Mouse (Mus musculus) left cerebral cortex, postnatal 25 days (tissue): ENCODE measurements around the gene Psmd2. TPM values are rescaled to one million over a fixed set of nuclear protein-coding genes. Genes with fewer than 3 reads are reported as not detected.

Experiments used
- DNase-seq, 2 experiments: peaks; one replicate each; pipeline ENCODE4 v3.0.0; 2022; ENCODE audit warnings: low spot score in 2 of 2, mixed read lengths in 1 of 2
- intact Hi-C: fragments of 180-260 bp; cut with DNase I; formaldehyde crosslinking; loops from one replicate; pipeline ENCODE4 v1.15.1; 2025
- total RNA-seq, 2 experiments: library from RNA; stranded (reverse); gene quantifications; 2 replicates each; pipeline ENCODE4 v1.2.3; 2021

Psmd2 gene
- total RNA-seq, result 100 to 1,000 TPM; 230 to 231 TPM

- DNase-seq, result peak; percentile 96 to 97
- intact Hi-C loops, result loop anchor here (1.0 to 5.0 kb wide), 3 partner anchors 41 to 153 kb away; partner anchors contain the start of genes Alg3, Ap2m1, Eef1akmt4 and Eif2b5
Measured at GRCm38 (mm10) chr16:20651076-20651946, at the start of gene Psmd2. TSS of gene Psmd2 (plus strand) at chr16:20651652.

- intact Hi-C loops, result no loop called here
- no peak for DNase-seq
Measured at GRCm38 (mm10) chr16:20604705-20605104, 46.7 kb upstream of the Psmd2 start.

DNA sequence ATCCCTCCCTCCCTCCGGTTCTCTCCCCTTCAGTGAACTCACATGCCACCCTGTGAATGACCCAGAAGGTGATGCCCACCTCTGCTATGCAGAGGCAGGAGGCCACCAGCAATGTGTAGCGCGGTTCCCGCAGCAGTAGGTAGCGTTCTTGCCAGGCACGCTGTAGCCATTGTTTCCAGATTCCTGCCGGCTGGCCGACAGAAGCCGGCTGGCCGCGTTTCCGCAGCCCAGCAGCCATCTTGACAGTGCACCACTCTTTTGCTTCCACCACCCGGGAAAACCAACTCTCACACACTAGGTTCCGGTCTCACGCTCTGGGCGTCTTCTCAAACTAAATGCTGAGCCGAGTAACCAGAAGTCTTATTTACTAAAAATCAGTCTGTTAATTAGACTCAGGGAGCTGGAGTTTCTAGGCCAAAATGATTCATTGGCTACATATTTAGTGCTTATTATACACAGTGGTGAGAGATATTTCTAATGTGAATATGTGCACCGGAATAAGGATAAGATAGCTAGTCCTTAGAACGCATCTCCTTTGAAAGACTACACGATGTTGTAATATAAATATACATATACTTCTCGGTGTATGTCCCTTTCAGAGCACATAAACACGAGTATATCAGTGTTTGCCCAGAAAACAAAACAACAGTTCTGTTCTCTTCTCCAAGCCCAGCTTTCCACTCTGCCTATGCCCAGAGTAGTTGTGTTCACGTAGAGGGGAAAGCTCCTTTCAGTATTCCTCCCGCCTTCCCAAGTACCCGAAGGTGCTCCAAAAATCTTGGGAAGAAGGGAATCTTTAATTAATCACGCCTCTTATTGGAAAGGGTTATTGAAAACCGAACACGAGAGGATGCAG, 40.7 kb upstream of the Psmd2 start:
- intact Hi-C loops, result loop anchor here (2.0 to 5.0 kb wide), 2 partner anchors 40 to 113 kb away; partner anchors contain the start of genes Eif2b5 and Psmd2
- peak; percentile 79 to 80 for DNase-seq

GRCm38 (mm10) chr16:20611357-20612227, 39.9 kb upstream of the Psmd2 start, which contains the start of the genes Eef1akmt4, Gm49333 and Alg3:
TSS of gene Eef1akmt4 (plus strand) at chr16:20611593.
TSS of gene Gm49333 (plus strand) at chr16:20611610.
TSS of gene Alg3 (minus strand) at chr16:20611735.
- intact Hi-C loops, result loop anchor here (2.0 to 5.0 kb wide), 2 partner anchors 39 to 114 kb away; partner anchors contain the start of genes Eif2b5 and Psmd2
- peak; percentile 74 to 83 for DNase-seq

GRCm38 (mm10) chr16:20619541-20620398, 31.7 kb upstream of the Psmd2 start:
- no peak for DNase-seq
- intact Hi-C loops, result no loop called here

DNA sequence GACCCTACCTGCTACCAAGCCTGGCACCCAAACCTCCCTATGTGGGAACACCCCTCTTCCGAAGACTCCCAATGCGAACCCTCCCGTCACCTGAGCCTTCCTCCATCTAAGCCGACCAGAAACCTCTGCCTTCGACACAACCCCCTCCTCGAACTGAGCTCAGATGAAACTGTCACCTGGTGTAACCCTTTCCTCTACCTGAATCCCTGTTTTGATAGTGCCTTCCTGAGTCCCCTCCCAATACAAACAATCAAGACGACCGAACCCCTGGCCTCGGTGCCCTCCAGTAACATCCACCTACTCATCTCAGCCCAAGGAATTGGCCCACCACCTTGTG, 31.1 kb upstream of the Psmd2 start:
- intact Hi-C loops, result no loop called here
- no peak for DNase-seq

GRCm38 (mm10) chr16:20620751-20621190, 30.7 kb upstream of the Psmd2 start:
- DNase-seq, result no peak
- intact Hi-C loops, result no loop called here

DNA sequence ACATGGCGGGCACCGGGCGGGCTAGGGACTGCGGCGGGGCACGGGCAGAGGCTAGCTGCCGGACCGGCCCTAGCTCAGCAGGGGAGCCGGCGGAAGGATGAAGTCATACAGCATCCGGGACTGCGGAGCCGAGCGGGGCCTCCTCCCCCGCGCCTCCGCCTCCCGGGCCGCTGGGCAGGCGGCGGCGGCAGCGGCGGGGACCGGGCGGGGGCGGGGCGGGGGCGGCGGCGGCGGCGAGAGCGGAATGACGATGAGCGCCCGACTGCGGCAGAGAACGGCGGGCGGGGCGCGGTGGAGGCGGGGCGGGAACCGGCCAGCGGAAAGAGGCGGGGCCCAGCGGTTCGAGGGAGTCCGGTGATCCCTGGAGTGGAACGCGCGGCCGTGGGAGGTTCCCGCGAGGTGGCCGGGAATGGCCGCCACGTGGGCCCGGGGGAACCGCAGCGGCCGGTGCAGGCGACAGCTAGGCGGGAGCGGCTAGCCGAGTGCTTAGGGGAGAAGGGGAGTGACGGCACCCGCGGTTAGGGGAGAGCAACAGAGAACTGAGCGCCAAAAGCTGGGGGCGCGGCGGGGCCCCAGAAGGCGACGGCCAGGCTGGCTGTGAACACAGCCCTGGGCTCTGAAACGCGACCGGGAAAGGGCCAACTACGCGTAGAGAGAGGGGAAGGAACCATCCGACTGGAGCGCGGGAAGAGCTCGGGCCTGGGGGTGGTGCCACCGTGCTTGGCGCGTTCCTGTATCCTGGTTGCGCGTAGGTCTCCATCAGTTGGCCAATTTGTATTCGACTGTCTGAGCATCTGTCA, 30.1 kb upstream of the Psmd2 start, which contains the start of gene Camk2n2:
Gene Camk2n2, minus strand, starts transcription at position 97 of the 800 bp plus-strand sequence.
- intact Hi-C loops, result no loop called here
- DNase-seq, result peak; percentile 42 to 55

DNA sequence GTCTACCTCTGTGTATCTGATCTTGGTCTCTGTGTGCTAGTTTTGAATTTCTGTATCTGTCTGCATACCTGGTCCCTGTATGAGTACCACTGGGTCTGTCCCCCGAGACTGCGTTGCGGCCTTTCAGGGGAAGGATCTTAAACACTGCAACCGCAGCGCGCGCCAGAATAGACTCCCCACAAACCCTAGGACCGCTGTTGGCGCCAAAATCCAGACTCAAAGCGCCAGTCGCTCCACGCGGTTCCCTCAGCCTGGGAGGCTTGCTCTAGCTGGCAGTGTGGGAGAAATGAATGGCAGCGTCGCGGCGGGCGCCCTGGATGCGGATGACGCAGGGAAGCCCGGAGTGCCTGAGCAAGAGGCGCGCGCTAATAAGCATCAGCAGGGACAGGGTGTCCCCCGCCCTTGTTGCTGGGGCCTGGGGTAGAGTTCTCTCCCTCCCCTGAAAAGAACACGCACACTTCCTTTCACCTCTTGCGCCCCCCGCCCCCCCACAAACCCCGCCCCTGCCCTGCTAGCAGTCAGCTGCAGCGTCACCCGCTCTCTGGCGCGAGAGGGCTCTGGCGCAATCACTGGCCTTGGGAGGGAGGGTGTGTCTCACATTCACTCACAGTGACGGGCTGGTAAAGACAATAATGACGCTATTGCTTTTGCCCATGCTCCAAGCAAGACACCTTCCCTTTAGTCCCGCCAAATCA, 29.3 kb upstream of the Psmd2 start:
- peak; percentile 73 to 76 for DNase-seq
- intact Hi-C loops, result no loop called here

GRCm38 (mm10) chr16:20623211-20623610, 28.2 kb upstream of the Psmd2 start:
- DNase-seq, result no peak
- intact Hi-C loops, result no loop called here

- intact Hi-C loops, result no loop called here
- peak; percentile 53 to 90 for DNase-seq
Measured at GRCm38 (mm10) chr16:20628871-20629391, 22.5 kb upstream of the Psmd2 start.

GRCm38 (mm10) chr16:20629731-20630634, 21.5 kb upstream of the Psmd2 start, which contains the start of gene Ece2:
TSS of gene Ece2 (plus strand) at chr16:20629828.
- peak; percentile 13 to 35 for DNase-seq
- intact Hi-C loops, result no loop called here

DNA sequence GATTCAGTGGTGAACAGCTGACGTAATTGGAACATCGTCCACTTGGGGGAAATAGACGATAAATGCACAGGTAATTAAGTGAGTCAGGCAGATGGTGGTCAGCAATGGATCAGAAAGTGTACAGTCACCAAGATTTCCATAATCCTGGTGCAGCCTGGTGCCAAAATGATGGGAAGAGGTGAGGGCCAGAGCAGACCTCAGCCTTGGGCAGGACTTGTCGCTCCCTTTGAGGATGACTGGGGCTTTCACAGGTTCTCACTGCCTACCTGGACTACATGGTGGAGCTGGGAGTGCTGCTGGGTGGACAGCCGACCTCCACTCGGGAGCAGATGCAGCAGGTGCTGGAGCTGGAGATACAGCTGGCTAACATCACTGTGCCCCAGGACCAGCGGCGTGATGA, 14.0 kb upstream of the Psmd2 start:
- intact Hi-C loops, result no loop called here
- no peak for DNase-seq

GRCm38 (mm10) chr16:20638367-20638766, 13.1 kb upstream of the Psmd2 start:
- intact Hi-C loops, result no loop called here
- peak; percentile 38 to 56 for DNase-seq

GRCm38 (mm10) chr16:20642161-20642560, 9.3 kb upstream of the Psmd2 start:
- peak; percentile 78 to 87 for DNase-seq
- intact Hi-C loops, result loop anchor here (5.0 kb wide), 2 partner anchors 75 to 125 kb away; partner anchors contain the start of gene Dvl3
